Mouse (Mus musculus) CH12.LX (cell line): ENCODE data around the gene Rpl3. TPM values are rescaled to one million over a fixed set of nuclear protein-coding genes. Genes with fewer than 3 reads are reported as not detected.

ENCODE experiments used
- DNase-seq: peaks from one replicate; pipeline ENCODE4 v3.0.0-alpha.2; 2013; ENCODE audit errors: extremely low read depth
- H3K27ac ChIP-seq: 2 replicates; pipeline ENCODE4 v1.5.1; 2012; ENCODE audit warnings: low read depth, mild to moderate bottlenecking, control low read depth, moderate library complexity; ENCODE audit not compliant: insufficient read depth
- H3K27me3 ChIP-seq: replicated peaks from 2 replicates; pipeline ENCODE3; 2012; ENCODE audit warnings: inconsistent platforms
- H3K36me3 ChIP-seq, 2 experiments: replicated peaks in 1 of 2; 2 replicates each; pipeline versions ENCODE3 to v1.6.1; 2012; ENCODE audit warnings: inconsistent platforms in 1 of 2, low read length in 1 of 2, mild to moderate bottlenecking in 1 of 2, mixed read lengths in 1 of 2, moderate library complexity in 1 of 2; ENCODE audit not compliant: control insufficient read depth in 1 of 2, insufficient read depth in 1 of 2
- H3K4me1 ChIP-seq, 2 experiments: 2 replicates each; pipeline ENCODE4 v1.6.1; 2012; ENCODE audit warnings: inconsistent platforms in 1 of 2, moderate library complexity in 1 of 2; ENCODE audit not compliant: insufficient read depth in 2 of 2, control insufficient read depth in 1 of 2
- H3K4me2 ChIP-seq: 2 replicates; pipeline ENCODE4 v1.6.1; 2012; ENCODE audit warnings: low read depth, mild to moderate bottlenecking, control low read depth; ENCODE audit not compliant: poor library complexity, insufficient read depth, severe bottlenecking
- H3K4me3 ChIP-seq, 3 experiments: fragments of 150-350 bp in 1 of 3; sonication (generic) in 1 of 3; replicated peaks in 1 of 3; 2 replicates each; pipeline versions ENCODE3 to v1.5.1; 2011 to 2012; ENCODE audit warnings: low read depth in 2 of 3, low read length in 2 of 3, mild to moderate bottlenecking in 2 of 3, moderate library complexity in 2 of 3, control low read depth in 1 of 3, improper control_type of control experiment in 1 of 3, inconsistent platforms in 1 of 3, mixed read lengths in 1 of 3; ENCODE audit not compliant: poor library complexity in 1 of 3
- H3K79me2 ChIP-seq: replicated peaks from 2 replicates; pipeline ENCODE4 v1.6.1; 2012; ENCODE audit warnings: mild to moderate bottlenecking, moderate library complexity; ENCODE audit not compliant: control insufficient read depth, poor library complexity, insufficient read depth, severe bottlenecking; ENCODE audit errors: extremely low read depth
- H3K9ac ChIP-seq: 2 replicates; pipeline ENCODE4 v1.6.1; 2012; ENCODE audit warnings: low read depth, mild to moderate bottlenecking, control low read depth, moderate library complexity; ENCODE audit not compliant: insufficient read depth
- H3K9me3 ChIP-seq: replicated peaks from 2 replicates; pipeline ENCODE3; 2012; ENCODE audit warnings: low read length, inconsistent platforms, mixed read lengths
- BHLHE40 ChIP-seq: IDR thresholded peaks from 2 replicates; pipeline ENCODE4 v1.6.1; 2011; ENCODE audit warnings: mild to moderate bottlenecking, low read depth, low read length, improper control_type of control experiment
- CHD1 ChIP-seq: IDR thresholded peaks from 2 replicates; pipeline ENCODE4 v1.6.1; 2012; ENCODE audit warnings: low read depth, low read length, improper control_type of control experiment, inconsistent platforms
- CHD2 ChIP-seq: IDR thresholded peaks from 2 replicates; pipeline ENCODE4 v1.6.1; 2011; ENCODE audit warnings: low read length, improper control_type of control experiment
- CTCF ChIP-seq, 2 experiments: IDR thresholded peaks in 1 of 2; conservative IDR thresholded peaks in 1 of 2; 2 replicates each; pipeline ENCODE4 v1.5.1; 2011 to 2012; ENCODE audit warnings: low read depth in 2 of 2, low read length in 2 of 2, improper control_type of control experiment in 1 of 2, inconsistent platforms in 1 of 2, mild to moderate bottlenecking in 1 of 2, moderate library complexity in 1 of 2
- E2F4 ChIP-seq: IDR thresholded peaks from 2 replicates; pipeline ENCODE4 v1.6.1; 2011; ENCODE audit warnings: low read depth, low read length, improper control_type of control experiment; ENCODE audit not compliant: insufficient replicate concordance
- EP300 ChIP-seq: IDR thresholded peaks from 2 replicates; pipeline ENCODE4 v1.6.1; 2011; ENCODE audit warnings: low read length, improper control_type of control experiment
- HCFC1 ChIP-seq: IDR thresholded peaks from 2 replicates; pipeline ENCODE4 v1.6.1; 2012; ENCODE audit warnings: low read depth, mild to moderate bottlenecking, inconsistent platforms, low read length, improper control_type of control experiment
- KAT2A ChIP-seq: IDR thresholded peaks from 2 replicates; pipeline ENCODE4 v1.6.1; 2012; ENCODE audit warnings: low read length, improper control_type of control experiment, inconsistent platforms; ENCODE audit not compliant: insufficient replicate concordance
- MAX ChIP-seq: IDR thresholded peaks from 2 replicates; pipeline ENCODE4 v1.6.1; 2011; ENCODE audit warnings: low read length, improper control_type of control experiment
- MAZ ChIP-seq: IDR thresholded peaks from 2 replicates; pipeline ENCODE4 v1.6.1; 2012; ENCODE audit warnings: low read depth, mild to moderate bottlenecking, inconsistent platforms, low read length, improper control_type of control experiment, moderate library complexity
- MEF2A ChIP-seq: IDR thresholded peaks from 2 replicates; pipeline ENCODE4 v1.6.1; 2014; ENCODE audit warnings: low read depth, mild to moderate bottlenecking, inconsistent platforms, low read length, improper control_type of control experiment, borderline replicate concordance
- MXI1 ChIP-seq: IDR thresholded peaks from 2 replicates; pipeline ENCODE4 v1.6.1; 2011; ENCODE audit warnings: mild to moderate bottlenecking, low read depth, low read length, improper control_type of control experiment
- PAX5 ChIP-seq: IDR thresholded peaks from 2 replicates; pipeline ENCODE4 v1.6.1; 2012; ENCODE audit warnings: low read length, inconsistent platforms, mixed read lengths
- RAD21 ChIP-seq: IDR thresholded peaks from 2 replicates; pipeline ENCODE4 v1.6.1; 2011; ENCODE audit warnings: low read depth, mild to moderate bottlenecking, low read length, improper control_type of control experiment, moderate library complexity
- SIN3A ChIP-seq: IDR thresholded peaks from 2 replicates; pipeline ENCODE4 v1.6.1; 2012; ENCODE audit warnings: low read length, improper control_type of control experiment, inconsistent platforms
- UBTF ChIP-seq: IDR thresholded peaks from 2 replicates; pipeline ENCODE4 v1.6.1; 2012; ENCODE audit warnings: low read depth, mild to moderate bottlenecking, inconsistent platforms, low read length, improper control_type of control experiment, moderate library complexity
- USF2 ChIP-seq: conservative IDR thresholded peaks from 2 replicates; pipeline ENCODE4 v1.6.1; 2011; ENCODE audit warnings: low read depth, low read length, improper control_type of control experiment
- ZKSCAN1 ChIP-seq: IDR thresholded peaks from 2 replicates; pipeline ENCODE4 v1.6.1; 2012; ENCODE audit warnings: low read depth, inconsistent platforms, low read length, improper control_type of control experiment, borderline replicate concordance
- ZMIZ1 ChIP-seq: IDR thresholded peaks from 2 replicates; pipeline ENCODE4 v1.6.1; 2012; ENCODE audit warnings: low read depth, mild to moderate bottlenecking, inconsistent platforms, low read length, improper control_type of control experiment
- dilution Hi-C: fragments of 300-500 bp; cut with MboI; formaldehyde crosslinking; loops from 2 replicates; pipeline ENCODE4 v1.14.3; 2020; ENCODE audit warnings: low sequenced_read_pairs; ENCODE audit not compliant: extremely low pct_unique_long_range_greater_than_20kb, extremely low pct_ligation_motif_present
- in situ Hi-C: fragments of 300-500 bp; cut with MboI; formaldehyde crosslinking; loops from 3 replicates; pipeline ENCODE4 v1.14.3; 2019; ENCODE audit warnings: low sequenced_read_pairs, low pct_ligation_motif_present, low pct_unique_long_range_greater_than_20kb, mixed read lengths
- polyA plus RNA-seq: library from polyadenylated mRNA; unstranded; fragments of >175 nt; gene quantifications from 2 replicates; pipeline ENCODE4 v1.2.1, GENCODE M21; 2012; ENCODE audit warnings: low read depth; ENCODE audit not compliant: insufficient read length
- total RNA-seq, 2 experiments: library from RNA; depleted of rRNA; stranded (reverse); fragments of 300-350 nt in 1 of 2; fragments of >200 nt in 1 of 2; gene quantifications; 2 replicates each; pipeline ENCODE4 v1.2.3; 2012 to 2014

Gene Rpl3
- total and polyA plus RNA-seq, 3 experiments, result 2,198 to 3,819 (median 2,592) TPM

DNA sequence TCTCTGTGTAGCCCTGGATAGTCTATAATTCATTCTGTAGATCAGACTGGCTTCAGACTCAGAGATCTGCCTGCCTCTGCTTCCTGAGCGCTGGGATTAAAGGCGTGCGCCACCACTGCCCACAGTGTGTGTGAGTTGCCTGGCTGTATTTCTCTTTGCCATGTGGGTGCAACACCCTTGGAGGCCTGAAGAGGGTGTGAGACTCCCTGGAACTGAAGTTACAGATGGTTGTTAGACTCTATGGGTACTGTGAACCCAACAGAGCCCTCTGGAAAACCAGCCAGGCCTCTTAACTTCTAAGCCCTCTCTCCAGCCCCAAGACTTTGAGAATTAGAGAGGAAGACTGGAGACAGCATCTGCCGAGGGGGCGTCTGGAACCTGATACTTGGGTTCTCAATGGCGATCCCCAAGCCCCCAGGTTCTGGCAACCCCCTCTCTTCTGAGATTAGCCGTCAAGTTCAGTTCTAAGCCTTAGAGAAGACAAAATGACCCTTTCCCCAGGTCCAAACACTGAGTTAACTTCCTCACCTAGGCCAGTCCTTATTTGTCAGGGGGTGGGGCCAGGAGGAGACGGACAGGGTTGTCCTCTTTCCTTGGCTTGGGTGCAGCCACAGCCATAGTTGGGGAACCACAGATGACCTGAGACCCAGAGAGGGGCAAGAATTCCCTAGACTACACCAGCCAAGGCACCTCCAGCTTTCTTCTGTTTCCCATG lies 31.2 kb downstream of the Rpl3 start:
- no peaks in the 10 kb centered on the region for H3K79me2 ChIP-seq
- H3K9me3 ChIP-seq, result no peaks in the 10 kb centered on the region
- no peak for TF ChIP-seq MXI1
- no peak for TF ChIP-seq CHD2
- no peak for TF ChIP-seq ZMIZ1
- TF ChIP-seq HCFC1, result no peak
- TF ChIP-seq KAT2A, result no peak
- no peak for TF ChIP-seq MAX
- TF ChIP-seq CTCF (conservative IDR thresholded peaks at IDR 0.05 in 1 of 2, IDR thresholded peaks at IDR 0.05 in 1 of 2; ENCODE audit: low read depth in 2 of 2, low read length in 2 of 2), result peak in 1 of 2 experiments; percentile 31; a peak in 2 of 4 replicates
- no peak; the same call in 1 of the 2 replicates for TF ChIP-seq RAD21
- TF ChIP-seq, all 38 proteins: peak for 1
- in situ Hi-C loops, result loop anchor here (5.0 kb wide), 1 partner anchor 38 kb away; no protein-coding TSS in a partner anchor
- dilution Hi-C loops, result no loop called here
- no peaks in the 10 kb centered on the region for H3K36me3 ChIP-seq
- peak; percentile 34 for DNase-seq
- H3K4me1 ChIP-seq, result peaks cover 37 to 68% of the 10 kb centered on the region in 2 experiments
- no peak overlapping the region for H3K9ac ChIP-seq
- peak overlapping the region; percentile 39; the same call in 1 of the 2 replicates for H3K4me2 ChIP-seq
- H3K4me3 ChIP-seq, result no peak overlapping the region
- H3K27me3 ChIP-seq, result no peaks in the 10 kb centered on the region
- peak overlapping the region; percentile 84 for H3K27ac ChIP-seq

DNA sequence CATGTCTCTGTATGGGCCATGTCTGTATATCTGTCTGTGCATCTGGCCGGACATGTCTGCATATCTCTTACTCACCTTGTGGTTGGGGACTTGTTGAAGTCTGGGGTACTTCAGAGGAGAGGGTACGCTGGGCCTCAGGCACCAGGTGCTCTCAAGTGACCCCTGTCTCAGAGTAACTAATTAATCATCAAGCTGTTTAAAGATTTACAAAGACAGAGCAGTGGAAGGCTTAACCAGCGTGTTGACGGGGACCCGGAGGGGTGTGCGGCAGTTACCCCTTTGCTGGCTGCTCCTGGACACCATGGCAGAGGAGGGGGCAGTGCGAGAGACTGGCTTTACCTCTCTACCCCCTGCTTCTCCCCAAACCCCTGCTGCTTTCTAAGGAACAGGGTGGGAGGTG lies 32.1 kb downstream of the Rpl3 start:
- Histone ChIP-seq H3K79me2 (no peaks in the 10 kb centered on the region), H3K9me3 (no peaks in the 10 kb centered on the region), H3K27ac (no peak overlapping the region), H3K27me3 (no peaks in the 10 kb centered on the region)
- TF ChIP-seq HCFC1 (no peak), E2F4 (no peak), MEF2A (no peak), UBTF (no peak), KAT2A (no peak)
- TF ChIP-seq, all 38 proteins: peak for 0
- in situ Hi-C loops (loop anchor here (5.0 kb wide), 1 partner anchor 37 kb away; no protein-coding TSS in a partner anchor), dilution Hi-C loops (no loop called here)
- no peak overlapping the region for H3K4me3 ChIP-seq
- no peak for DNase-seq
- no peak overlapping the region for H3K4me2 ChIP-seq
- H3K4me1 ChIP-seq, result peaks cover 34 to 64% of the 10 kb centered on the region in 2 experiments
- H3K36me3 ChIP-seq, result no peaks in the 10 kb centered on the region
- H3K9ac ChIP-seq, result no peak overlapping the region

DNA sequence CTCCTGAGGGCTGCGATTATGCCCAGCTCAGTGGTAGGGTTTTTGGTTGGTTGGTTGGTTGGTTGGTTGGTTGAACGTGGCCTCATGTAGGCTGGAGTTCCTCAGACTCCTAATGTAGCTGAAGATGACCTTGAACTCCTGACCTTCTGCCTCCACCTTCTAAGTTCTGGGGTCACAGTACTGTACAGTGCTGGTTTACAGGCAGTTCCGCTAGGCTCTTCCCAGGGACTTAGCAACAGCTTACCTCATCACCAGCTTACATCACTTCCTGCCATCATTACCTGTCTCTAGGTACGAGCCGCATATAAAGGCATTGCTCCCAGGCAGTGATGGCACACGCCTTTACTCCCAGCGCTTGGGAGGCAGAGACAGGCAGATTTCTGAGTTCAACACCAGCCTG lies 33.5 kb downstream of the Rpl3 start:
- H3K9ac ChIP-seq, result no peak overlapping the region
- no peak for DNase-seq
- H3K36me3 ChIP-seq, result no peaks in the 10 kb centered on the region
- peaks cover 33 to 65% of the 10 kb centered on the region in 2 experiments for H3K4me1 ChIP-seq
- no peak overlapping the region for H3K27ac ChIP-seq
- no peaks in the 10 kb centered on the region for H3K9me3 ChIP-seq
- H3K4me3 ChIP-seq, result no peak overlapping the region
- dilution Hi-C loops (no loop called here), in situ Hi-C loops (no loop called here)
- TF ChIP-seq ZMIZ1 (no peak), PAX5 (no peak), ZKSCAN1 (no peak), MAZ (no peak), RAD21 (no peak), BHLHE40 (no peak), EP300 (no peak), CHD1 (no peak), MEF2A (no peak), SIN3A (no peak), USF2 (no peak)
- H3K27me3 ChIP-seq, result no peaks in the 10 kb centered on the region
- H3K4me2 ChIP-seq, result no peak overlapping the region
- no peaks in the 10 kb centered on the region for H3K79me2 ChIP-seq
